Mouse (Mus musculus) megakaryocyte, embryonic 14.5 days (primary cell): ENCODE results near the gene Pramef12. TPM values are rescaled to one million over a fixed set of nuclear protein-coding genes. Genes with fewer than 3 reads are reported as not detected.
"Not testable (repeated sequence)": the region's sequence is repeated elsewhere in the genome, so short reads cannot be mapped to it uniquely, and the experiment has no call there.

ENCODE experiments used
- H3K27me3 ChIP-seq: replicated peaks from 2 replicates; pipeline ENCODE3; 2012; ENCODE audit warnings: inconsistent platforms
- H3K36me3 ChIP-seq: replicated peaks from 2 replicates; pipeline ENCODE3; 2012; ENCODE audit warnings: low read length, inconsistent platforms, mixed read lengths
- H3K4me1 ChIP-seq: 2 replicates; pipeline ENCODE4 v1.6.1; 2012; ENCODE audit warnings: inconsistent platforms
- H3K4me3 ChIP-seq: replicated peaks from 2 replicates; pipeline ENCODE3; 2012; ENCODE audit warnings: moderate library complexity, mild to moderate bottlenecking, inconsistent platforms
- H3K9me3 ChIP-seq: 2 replicates; pipeline ENCODE4 v1.6.1; 2012; ENCODE audit warnings: inconsistent platforms
- FLI1 ChIP-seq: IDR thresholded peaks from 2 replicates; pipeline ENCODE4 v1.6.1; 2012; ENCODE audit warnings: low read length, inconsistent platforms, mixed read lengths
- GATA1 ChIP-seq: IDR thresholded peaks from 3 replicates; pipeline ENCODE4 v1.6.1; 2012; ENCODE audit warnings: mixed read lengths, low read length, inconsistent platforms, borderline replicate concordance
- polyA plus RNA-seq: library from polyadenylated mRNA; stranded (reverse); fragments of >175 nt; gene quantifications from 2 replicates; pipeline ENCODE4 v1.2.3, GENCODE M21; 2012; ENCODE audit warnings: low replicate concordance; ENCODE audit not compliant: insufficient read depth

The Pramef12 gene
- polyA plus RNA-seq, 1 experiment = not detected

GRCm38 (mm10) chr4:144406261-144406660 lies 2.0 kb downstream of the Pramef12 start:
- Histone ChIP-seq H3K4me3 (no peak overlapping the region), H3K36me3 (no peaks in the 10 kb centered on the region), H3K4me1 (no peaks in the 10 kb centered on the region), H3K27me3 (peaks cover 4% of the 10 kb centered on the region), H3K9me3 (peaks cover 3% of the 10 kb centered on the region; the same call in 1 of the 2 replicates)
- no peak for TF ChIP-seq GATA1
- no peak for TF ChIP-seq FLI1

- Histone ChIP-seq H3K36me3 (no peaks in the 10 kb centered on the region), H3K27me3 (peaks cover 4% of the 10 kb centered on the region), H3K4me1 (no peaks in the 10 kb centered on the region), H3K9me3 (no peaks in the 10 kb centered on the region), H3K4me3 (peak overlapping the region; percentile 71)
- no peak for TF ChIP-seq GATA1
- no peak for TF ChIP-seq FLI1
Observed at GRCm38 (mm10) chr4:144404456-144405086, 3.7 kb downstream of the Pramef12 start.

GRCm38 (mm10) chr4:144402712-144403111 lies 5.6 kb downstream of the Pramef12 start:
- no peak for TF ChIP-seq FLI1
- no peak for TF ChIP-seq GATA1
- Histone ChIP-seq H3K4me1 (no peaks in the 10 kb centered on the region), H3K27me3 (peaks cover 4% of the 10 kb centered on the region), H3K9me3 (no peaks in the 10 kb centered on the region), H3K4me3 (no peak overlapping the region), H3K36me3 (no peaks in the 10 kb centered on the region)

DNA sequence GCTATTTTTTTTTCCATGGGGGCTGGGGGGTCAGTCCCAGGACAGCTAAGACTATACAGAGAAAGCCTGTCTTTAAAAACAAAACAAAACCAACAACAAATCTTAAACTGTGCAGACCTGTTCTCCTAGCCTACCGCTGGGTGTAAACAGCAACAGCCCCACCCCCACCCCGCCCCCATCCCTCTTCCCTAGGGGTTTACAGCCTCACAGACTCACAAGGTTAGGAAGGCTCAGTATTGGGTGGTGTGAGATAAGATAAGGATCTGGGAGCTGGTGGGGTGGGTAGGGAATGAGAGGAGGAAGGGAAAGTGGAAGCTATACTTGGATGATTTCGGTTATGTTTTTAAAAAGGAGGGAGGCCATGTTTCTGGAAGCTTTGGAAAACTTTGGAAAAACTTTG lies 11.9 kb downstream of the Pramef12 start:
- Histone ChIP-seq H3K4me1 (no peaks in the 10 kb centered on the region), H3K36me3 (no peaks in the 10 kb centered on the region), H3K9me3 (peaks cover 11% of the 10 kb centered on the region; the same call in 1 of the 2 replicates), H3K27me3 (no peaks in the 10 kb centered on the region), H3K4me3 (no peak overlapping the region)
- TF ChIP-seq GATA1 = no peak
- TF ChIP-seq FLI1 = no peak

GRCm38 (mm10) chr4:144377911-144378310 lies 30.4 kb downstream of the Pramef12 start, which contains the start of gene Pramef20:
Gene Pramef20 (minus strand): TSS chr4:144377933.
- Histone ChIP-seq H3K27me3 (no peaks in the 10 kb centered on the region), H3K4me3 (no peak within 1 kb of the TSS), H3K4me1 (no peaks in the 10 kb centered on the region), H3K9me3 (peaks cover 34% of the 10 kb centered on the region), H3K36me3 (no peaks in the 10 kb centered on the region)
- TF ChIP-seq FLI1 (no peak), GATA1 (no peak)

DNA sequence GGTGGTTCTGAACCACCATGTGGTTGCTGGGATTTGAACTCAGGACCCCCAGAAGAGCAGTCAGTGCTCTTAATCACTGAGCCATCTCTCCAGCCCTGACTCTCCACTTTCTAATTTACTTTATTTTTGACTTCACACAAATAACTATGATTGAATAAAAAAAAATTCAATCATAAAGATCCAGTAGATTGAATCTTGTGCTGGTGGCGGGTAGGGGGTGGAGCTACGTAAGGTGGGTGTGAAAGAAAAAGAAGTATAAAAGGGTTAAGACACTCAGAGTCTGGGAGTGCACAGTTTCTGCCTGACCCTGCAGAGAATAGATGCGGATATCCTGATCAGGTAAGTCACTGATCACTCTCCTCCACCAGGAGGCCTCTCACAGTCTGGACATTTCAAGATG lies 50.6 kb downstream of the Pramef12 start, which contains the start of gene Gm13119:
TSS of gene Gm13119 (plus strand) at position 301 of the 400 bp plus-strand sequence.
- H3K36me3 ChIP-seq, H3K4me3 ChIP-seq, H3K4me1 ChIP-seq, H3K27me3 ChIP-seq: not testable (repeated sequence)
- peaks cover 15% of the 10 kb centered on the region for H3K9me3 ChIP-seq

Other genes starting within 250 kb of the Pramef12 start
- gene Oog3, start 245.8 kb downstream of the Pramef12 start, polyA plus RNA-seq = not detected in 2 replicates
- not detected in 2 replicates for gene Oog2, start 217.7 kb downstream of the Pramef12 start, polyA plus RNA-seq
- not detected in 2 replicates for gene C87977, start 195.1 kb downstream of the Pramef12 start, polyA plus RNA-seq
- gene Pramel5, start 128.0 kb downstream of the Pramef12 start, polyA plus RNA-seq = not detected in 2 replicates
- not detected in 2 replicates for gene Gm13128, start 78.2 kb downstream of the Pramef12 start, polyA plus RNA-seq
- gene Gm13119, start 50.5 kb downstream of the Pramef12 start, polyA plus RNA-seq = not detected in 2 replicates
- gene Pramef20, start 30.5 kb downstream of the Pramef12 start, polyA plus RNA-seq = not detected in 2 replicates
- not detected in 2 replicates for gene 1700012P22Rik, start 30.3 kb upstream of the Pramef12 start, polyA plus RNA-seq
- gene Gm9944, start 44.9 kb upstream of the Pramef12 start, polyA plus RNA-seq = not detected in 2 replicates
- gene Aadacl3, start 55.3 kb upstream of the Pramef12 start, polyA plus RNA-seq = not detected in 2 replicates
- gene 9430007A20Rik, start 111.4 kb upstream of the Pramef12 start, polyA plus RNA-seq = not detected in 2 replicates
- gene Gm13124, start 156.7 kb upstream of the Pramef12 start, polyA plus RNA-seq = not detected in 2 replicates
- gene Aadacl4, start 205.2 kb upstream of the Pramef12 start, polyA plus RNA-seq = not detected in 2 replicates